Mouse (Mus musculus) granulocyte monocyte progenitor cell, adult 5-6 weeks (primary cell): ENCODE data around the gene Rai14. TPM values are rescaled to one million over a fixed set of nuclear protein-coding genes. Genes with fewer than 3 reads are reported as not detected.

Experiments
- ATAC-seq: replicated peaks from 2 replicates; pipeline ENCODE4 v1.8.0; 2016; ENCODE audit warnings: mild to moderate bottlenecking, moderate TSS enrichment, inconsistent platforms; ENCODE audit not compliant: poor library complexity, severe bottlenecking
- total RNA-seq, 2 experiments: library from RNA; stranded (forward) in 1 of 2; stranded (reverse) in 1 of 2; fragments of 200-712, 200-1000 nt in 1 of 2; fragments of >200 nt in 1 of 2; fragmentation: Nextera tagmentation in 1 of 2; gene quantifications; 2 replicates each; pipeline ENCODE4 v1.2.3; 2014 to 2017

Gene Rai14
- total RNA-seq, 2 experiments from 2014 or later = 4.3 to 6.1 TPM

DNA sequence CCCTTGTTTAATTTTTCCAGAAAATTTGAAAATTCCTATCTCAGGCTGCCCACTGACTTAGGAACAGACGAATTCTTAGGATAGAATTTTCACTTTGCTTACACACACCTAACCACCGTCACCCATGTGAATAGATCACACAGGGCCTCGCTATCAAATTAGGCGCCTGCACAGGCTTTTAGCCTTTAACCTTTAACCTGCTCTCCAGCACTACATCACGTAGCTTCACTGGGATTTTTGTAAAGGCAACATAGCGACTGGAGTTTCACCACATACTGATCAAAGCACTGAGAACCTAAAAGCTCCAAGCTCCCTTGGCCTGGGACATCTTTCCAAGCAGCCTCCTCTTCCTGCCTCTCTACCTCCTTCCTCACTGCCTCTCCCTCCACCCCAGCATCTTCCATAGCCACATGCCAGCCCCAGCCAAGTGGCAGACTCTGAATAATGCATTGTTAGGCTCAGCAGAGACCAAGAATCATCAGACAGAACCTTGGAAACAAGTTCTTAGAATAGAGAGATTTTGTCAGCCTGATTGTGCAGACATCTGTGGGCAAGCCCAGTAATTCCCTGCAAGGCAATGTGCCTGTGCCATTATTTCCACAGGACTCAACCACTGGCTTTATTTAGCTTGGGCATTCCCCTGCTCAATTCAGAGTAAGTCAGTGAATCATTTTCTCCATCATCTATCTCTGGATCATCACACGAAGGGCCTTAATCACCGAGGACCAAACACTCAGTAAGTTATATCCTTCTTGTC is 17.8 kb downstream of the Rai14 start:
- no peak for ATAC-seq

DNA sequence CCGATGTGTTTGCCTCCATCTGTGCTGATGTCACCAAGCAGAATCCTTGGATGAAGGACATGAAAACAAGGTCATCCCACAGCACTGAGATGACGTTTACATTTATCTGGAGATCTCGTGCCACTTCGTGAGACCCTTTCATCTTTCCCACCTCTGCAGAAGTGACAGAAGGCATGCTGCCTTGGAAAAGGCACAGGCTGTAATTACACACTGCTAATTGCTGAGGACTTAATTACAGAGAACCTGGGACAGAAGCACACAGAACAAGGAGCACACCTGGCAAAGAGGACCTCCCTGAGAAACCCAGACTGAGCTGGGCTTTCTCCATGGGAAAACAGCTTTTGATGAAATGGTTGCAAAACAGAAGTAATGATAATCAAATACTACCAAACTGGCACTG is 21.8 kb downstream of the Rai14 start:
- no peak for ATAC-seq

DNA sequence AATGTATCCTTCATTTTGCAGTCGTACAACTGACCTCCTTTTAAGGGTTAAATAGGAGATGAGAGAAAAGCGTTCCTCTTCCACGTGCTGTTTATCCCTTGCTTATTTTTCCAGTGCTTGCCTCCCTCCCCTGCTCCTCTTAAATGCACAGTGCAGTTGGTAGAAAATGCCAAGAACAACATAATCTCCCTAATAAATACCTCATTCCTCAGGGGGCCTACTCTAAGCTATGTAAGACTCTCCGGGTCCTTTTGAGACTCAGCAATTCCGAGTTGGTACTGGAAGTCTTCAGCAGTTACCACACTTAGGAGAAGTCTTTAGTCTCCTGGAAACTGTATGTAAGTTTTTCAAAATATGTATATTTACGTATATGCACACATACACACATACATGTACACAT is 22.9 kb downstream of the Rai14 start:
- no peak for ATAC-seq

DNA sequence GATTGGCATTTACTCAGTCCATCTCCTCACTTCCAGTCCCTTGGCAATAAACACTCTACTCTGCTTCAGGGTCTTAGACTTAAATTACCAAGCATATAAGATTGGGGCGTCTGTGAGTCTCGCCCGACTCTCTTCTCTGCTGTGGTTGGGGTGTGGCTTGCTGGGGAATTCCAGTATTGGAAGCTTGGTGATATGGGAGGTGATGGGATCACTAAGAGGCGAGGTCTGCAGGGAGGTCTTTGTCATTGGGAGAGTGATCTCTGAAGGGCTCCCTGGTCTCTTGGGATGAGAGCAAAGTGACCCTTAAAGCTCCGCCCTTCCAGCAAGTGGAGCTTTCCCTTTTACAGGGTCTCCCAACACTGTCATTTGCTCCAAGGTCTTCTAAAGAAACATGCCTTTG is 23.5 kb downstream of the Rai14 start:
- no peak for ATAC-seq

DNA sequence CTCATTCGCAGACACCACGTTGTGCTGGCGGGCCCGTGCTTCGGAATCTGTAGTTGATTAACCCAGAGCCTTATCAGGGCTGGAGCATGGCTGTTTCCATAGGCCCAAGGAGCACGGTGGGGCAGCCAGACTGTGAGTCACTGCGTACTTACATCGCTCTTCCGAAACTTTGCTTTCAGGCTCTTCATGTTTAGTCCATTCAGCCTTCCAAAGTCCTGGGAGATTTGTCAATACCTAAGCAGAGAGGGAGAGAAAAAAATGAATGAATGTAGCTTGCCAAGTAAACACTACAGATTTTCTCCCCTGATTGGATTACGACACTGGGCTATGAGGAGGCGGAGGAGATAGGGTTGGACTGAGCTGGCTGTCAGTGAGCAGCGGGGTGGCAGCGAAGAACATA is 24.2 kb downstream of the Rai14 start:
- no peak for ATAC-seq

DNA sequence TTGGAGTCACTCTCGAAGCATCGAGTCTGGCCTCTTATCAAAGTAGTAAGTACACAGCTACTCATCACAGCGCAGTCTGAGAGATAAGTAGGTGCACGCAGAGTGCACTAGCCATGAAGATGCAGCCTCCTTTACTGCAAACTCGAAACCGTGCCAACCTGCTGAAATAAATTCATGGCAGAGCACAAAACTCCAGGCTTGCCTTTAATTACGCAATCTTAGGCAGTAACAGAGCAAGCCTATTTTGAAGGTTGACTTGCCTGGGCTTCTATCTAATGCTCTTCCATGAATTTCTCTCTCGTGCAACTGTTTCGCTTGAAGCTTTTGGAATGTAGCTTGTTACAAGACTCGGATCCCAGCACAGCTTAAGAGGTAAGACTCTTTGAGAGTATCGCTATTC is 25.1 kb downstream of the Rai14 start:
- ATAC-seq = no peak

DNA sequence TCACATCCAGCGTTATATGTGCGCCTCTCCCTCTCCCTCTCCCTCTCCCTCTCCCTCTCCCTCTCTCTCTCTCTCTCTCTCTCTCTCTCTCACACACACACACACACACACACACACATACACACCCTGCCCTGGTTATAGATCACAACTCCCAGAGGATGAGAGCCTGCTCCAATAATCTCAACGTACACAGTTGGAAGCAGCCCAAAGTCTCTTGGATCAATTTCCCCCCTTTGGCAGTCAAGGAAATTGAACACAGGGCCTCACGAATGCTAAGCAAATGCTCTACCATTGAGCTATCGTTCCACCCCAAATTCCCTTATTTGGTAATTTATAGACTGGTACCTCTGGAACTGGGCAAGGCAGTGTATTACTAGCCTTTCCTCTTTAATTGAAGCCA is 25.7 kb downstream of the Rai14 start:
- no peak for ATAC-seq

DNA sequence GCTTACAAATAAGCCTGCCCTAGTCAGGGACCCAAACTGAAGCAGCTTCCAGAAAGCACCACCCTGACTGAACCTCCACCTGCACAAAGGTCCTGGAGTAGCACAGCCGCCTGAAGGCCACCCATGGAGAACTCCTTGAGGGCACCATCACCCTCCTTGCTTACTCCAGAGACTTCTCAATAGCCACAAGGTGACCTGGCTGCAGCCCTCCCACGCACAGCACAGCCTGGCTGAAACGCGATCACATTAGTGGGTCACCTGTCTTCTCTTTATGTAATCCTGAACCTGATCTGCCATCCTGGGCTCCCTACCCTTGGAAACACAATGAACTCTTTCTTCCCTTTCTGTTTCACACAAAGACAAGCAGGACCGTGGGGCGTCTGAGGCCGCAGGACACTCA is 27.1 kb downstream of the Rai14 start:
- ATAC-seq = no peak

DNA sequence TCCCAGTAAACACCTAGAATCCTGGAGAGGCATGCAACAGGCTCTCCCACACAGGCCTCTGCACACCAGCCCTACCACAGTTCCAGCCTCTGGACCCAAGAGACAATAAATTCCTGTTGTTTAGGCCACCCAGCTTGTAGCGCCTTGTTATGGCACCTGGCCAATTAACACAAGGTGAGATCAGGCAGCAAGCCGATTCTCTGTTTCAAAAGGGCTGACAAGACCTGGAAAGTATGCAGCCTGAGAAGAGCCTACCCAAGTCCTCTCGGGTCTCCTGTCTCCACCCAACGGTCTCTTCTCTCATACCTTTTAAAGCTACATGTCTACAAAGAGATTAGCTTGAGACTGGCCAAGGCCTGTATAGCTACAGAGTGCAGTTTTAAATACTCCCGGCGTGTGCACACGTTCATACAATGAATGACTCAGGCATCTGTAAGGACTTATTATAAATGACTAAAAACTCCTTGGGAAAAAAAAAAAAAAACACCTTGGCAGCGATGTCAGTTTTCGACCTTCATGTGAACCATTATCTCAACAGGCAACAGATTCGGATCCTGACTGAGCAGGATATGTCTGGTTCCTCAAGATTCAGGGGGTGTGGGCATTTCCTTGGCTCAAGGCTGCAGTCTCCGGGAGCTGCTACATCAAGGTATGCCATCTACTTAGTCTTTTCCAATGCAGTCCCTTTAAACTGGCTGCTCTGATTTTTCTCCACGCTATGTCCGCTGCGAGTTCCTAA is 28.6 kb downstream of the Rai14 start:
- ATAC-seq = no peak

DNA sequence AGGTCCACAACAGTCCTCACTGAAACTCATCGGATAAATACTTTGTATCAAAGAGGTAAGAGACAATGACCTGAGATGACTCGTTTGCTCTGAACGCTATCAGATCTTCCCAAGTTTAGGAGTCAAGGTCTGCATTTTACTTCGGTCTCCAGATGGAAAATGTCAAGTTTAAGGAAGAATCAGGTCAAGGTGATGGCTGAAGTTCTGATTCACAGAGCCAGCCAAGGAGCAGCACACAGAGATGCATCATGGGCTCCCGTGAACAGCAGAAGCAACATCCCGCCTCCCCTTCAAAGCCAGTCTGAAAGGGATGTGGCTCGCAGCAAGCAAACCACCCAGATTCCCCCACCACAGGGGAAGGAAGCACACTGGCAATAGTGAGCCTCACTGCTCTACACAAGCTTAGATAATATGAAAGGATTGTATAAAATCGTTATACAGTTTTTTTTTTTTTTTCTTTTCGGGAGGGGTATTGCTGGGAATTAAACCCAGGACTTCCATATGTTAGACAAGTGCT is 30.7 kb downstream of the Rai14 start:
- no peak for ATAC-seq

DNA sequence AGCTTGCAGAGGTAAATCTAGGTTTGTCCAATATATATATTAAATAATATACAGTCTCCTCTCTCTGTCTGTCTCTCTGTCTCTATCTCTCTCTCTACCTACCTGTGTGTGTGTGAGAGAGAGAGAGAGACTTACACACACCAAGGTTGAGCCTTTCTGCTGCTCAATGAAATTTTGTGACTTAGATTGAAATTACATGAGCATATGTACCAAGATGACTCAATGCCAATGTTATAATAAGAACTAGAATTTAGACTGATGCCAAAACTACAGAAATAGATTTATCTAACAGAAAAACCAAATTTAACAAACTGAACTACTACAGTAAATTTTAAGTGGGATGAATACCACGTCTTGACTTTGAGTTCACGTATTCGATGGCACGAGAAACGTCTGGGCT is 33.9 kb downstream of the Rai14 start:
- no peak for ATAC-seq

DNA sequence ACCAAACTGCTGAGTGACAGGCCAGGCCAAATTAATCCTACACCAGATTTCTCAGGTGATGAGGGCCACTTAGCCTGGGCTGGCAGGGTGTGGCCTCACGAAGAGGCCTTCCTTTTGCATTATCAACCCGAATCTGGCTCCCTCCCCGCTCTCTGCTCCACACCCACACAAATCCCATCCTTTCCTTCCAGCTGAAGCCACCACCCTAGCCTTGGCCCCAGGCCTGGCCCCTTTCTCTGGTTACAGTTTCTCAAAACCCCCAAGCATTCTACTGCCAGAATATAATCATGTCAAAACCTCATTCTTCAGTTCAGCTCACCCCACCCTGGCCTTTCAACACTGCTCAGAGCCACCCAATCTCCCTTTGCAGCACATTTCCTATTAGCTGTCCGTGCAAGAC is 34.9 kb downstream of the Rai14 start:
- ATAC-seq = no peak

DNA sequence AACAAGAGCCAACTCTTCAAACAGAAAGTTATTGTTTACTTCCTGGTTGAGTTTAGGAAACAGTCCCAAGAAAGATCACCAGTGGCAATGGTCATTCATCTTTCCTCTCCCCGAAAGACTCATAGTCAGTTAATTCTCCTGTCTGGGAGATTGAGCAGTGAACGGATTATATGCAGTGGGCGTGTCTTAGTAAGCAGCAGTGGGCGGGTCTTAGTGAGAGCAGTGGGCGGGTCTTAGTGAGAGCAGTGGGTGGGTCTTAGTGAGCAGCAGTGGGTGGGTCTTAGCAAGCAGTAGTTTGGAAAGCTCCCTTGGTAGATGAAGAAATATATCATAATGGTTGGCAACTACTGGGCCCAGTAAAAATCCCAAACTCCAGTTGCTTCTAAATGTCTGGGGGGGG is 38.6 kb downstream of the Rai14 start:
- ATAC-seq = peak; percentile 56

DNA sequence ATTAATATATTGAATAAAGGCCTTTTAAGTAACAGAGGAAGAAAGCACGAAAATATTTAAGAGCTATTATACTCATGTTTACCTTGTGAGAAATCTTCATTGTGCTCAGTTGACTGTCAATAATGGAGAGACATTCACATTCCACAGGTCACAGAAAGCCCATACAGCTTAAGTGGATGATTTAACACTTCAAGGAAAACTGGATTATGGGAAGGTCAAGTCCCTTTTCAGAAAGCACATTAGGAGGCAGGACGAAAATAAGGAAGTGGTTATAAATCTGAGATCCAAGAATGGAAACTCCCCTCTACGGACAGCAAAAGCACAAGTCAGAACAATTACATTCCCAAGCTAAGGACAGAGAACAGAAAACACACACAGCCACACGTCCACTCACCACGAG is 41.5 kb downstream of the Rai14 start:
- peak; percentile 42; the same call in 1 of the 2 replicates for ATAC-seq

DNA sequence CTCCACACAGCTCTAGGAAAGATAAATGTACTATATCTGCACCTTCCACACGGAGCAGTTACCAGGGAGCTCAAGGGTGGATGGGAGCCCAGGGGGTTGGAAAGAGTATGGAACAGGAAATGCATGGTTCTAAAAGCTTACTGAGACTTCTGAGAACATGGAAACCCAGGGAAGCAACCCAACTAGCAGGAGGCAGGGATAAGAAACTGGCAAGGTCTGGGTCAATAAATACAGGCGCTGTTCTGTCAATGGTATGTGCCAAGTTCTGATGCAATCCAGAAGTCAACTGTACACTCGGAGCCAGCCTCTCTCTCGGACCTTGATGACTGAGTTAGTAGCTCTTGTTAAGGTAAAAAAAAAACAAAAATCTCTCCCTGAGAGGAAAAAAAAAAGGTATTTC is 42.6 kb downstream of the Rai14 start:
- ATAC-seq = no peak

DNA sequence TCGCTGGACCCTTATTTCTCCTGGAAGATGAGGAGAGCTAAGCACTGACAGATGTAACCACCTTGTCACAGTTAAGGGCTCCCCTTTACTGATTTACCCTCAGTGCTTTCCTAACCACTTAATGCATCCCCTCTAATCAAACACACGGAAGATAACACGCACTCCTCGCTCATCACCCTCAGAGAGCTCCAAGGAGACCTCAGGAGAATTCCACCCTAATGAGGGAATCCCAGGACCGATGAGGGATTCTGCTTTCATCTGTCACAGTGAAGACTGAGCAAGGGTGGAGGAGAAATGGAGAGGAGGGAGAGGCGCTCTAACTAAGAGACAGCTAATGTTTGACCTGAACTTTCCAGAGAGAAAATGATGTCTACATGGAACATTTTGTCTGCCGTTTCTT is 44.3 kb downstream of the Rai14 start:
- no peak for ATAC-seq

DNA sequence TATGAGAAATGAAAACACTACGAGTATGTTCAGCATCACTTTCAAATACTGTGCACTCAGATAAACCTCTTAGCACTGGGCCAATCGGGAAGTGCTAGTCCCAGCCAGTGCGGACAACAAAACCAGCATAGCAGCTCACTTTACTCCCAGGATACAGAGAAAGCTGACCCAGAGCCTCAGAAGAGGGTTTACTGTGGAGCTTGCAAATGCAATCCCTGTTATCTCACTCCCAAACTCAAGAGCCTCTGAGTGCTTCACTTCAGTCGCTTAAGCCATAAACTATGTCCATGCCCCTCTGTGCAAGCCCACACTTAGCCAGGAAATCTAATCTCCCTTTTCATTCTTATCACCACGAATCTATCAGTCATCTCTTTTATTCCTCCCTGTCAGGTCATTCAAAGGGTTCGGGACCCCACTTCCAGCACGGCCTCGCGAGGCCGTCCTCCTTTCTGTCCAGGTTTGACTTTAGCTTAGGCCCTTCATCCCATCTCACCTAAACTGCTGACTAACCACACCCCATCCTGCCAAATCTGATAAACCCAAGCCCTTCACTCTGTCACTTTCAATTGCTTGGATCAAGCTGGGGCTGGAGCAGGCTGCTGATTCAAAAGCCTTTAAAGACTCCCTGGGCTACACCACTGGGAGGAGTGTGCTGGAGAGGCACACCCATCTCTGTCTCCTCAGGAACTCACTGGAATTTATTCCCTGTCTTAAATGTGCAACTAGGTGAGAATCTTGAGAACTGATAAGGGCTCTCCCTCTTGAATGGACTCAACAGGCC is 46.1 kb downstream of the Rai14 start:
- ATAC-seq = no peak

DNA sequence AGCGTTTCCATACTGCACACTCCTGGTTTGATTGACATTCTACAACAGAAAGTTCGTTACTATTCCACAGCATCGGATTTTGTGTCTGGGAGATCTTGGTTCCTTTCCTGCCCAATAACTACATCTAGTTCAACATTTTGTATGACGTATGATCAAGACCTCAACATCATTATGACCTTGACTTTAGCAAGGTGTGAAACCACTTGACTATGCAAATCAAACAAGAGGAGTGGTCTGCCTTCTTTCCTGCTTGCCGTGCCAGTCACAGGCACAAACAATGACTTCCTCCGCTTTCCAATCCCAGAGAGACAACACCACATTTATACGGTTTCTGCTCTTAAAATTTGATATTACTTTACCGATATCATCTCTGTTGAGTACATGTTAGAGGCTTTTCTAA is 48.6 kb downstream of the Rai14 start:
- no peak for ATAC-seq

DNA sequence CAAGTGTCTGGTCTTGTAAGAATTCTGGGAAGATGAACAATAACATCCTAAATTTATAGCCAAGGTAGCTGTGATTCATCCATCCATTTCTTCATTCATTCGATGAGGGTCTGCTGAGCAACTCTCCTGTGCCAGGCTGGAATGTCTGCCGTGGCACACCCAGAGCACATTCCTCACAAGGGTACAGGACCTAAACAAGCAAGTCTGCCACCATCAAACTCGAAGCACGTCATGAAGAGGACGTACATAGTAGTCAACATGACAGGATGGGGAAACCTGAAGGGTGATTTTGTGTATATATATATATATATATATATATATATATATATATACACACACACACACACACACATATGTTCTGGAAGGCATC is 49.9 kb downstream of the Rai14 start:
- ATAC-seq = no peak

DNA sequence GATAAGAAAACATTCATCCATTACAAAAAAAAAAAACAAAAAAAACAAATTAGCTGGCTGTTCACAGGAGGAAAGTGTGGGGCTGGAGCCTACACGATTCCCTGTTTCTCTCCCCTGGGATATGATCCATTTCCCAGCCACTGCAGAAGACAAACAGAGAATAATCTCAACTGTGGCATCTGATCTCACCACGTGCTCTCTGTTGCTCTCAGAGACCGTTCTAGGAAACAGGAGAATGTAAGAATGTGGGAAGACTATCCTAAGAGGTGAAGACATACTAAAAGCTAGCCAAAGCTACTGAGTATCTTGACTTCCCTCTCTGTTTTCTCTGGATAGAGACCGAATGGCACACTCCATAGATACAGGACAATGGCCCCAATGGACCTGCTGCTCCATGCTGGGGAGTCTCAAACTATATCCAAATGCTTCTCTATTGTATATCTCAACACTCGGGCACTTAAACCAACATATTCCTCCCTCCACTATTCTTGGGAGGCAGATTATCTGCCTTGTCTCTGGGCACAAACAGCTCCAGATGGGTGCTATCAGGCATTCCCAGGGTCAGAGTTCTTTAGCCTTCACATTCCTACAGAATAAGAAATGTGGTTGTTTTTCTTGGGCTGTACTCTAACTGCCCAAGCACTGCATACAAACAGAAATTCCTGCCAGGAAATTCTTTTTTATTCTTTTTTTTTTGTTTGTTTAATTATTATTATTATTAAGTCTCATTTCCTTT is 50.5 kb downstream of the Rai14 start:
- no peak for ATAC-seq
